Mouse (Mus musculus) cerebellum, adult 11 months (tissue): ENCODE measurements at regions not wholly inside any gene's neighbourhood (a gene's known extent, or its start where the extent isn't known, plus 50 kb on each side); places are given as distances from the start of the nearest gene placed in this dataset.
A peak's percentile ranks its signal among the peaks of the same experiment; 100 is the strongest.

Experiments used
- DNase-seq: peaks from one replicate; pipeline ENCODE4 v3.0.0; 2022

GRCm38 (mm10) chr2:147907341-147907740 lies 139.4 kb downstream of the Foxa2 start:
- no peak for DNase-seq

GRCm38 (mm10) chr2:147905759-147906740 lies 140.7 kb downstream of the Foxa2 start:
- DNase-seq, result no peak

- DNase-seq, result no peak
Measured at GRCm38 (mm10) chr2:147905118-147905517, 141.7 kb downstream of the Foxa2 start.

- no peak for DNase-seq
Measured at GRCm38 (mm10) chr2:147899236-147899635, 147.5 kb downstream of the Foxa2 start.

GRCm38 (mm10) chr2:147895691-147896090 lies 151.1 kb downstream of the Foxa2 start:
- DNase-seq, result peak; percentile 2

- no peak for DNase-seq
Measured at GRCm38 (mm10) chr2:147894213-147894612, 152.6 kb downstream of the Foxa2 start.

- no peak for DNase-seq
Measured at GRCm38 (mm10) chr2:147886191-147886590, 160.6 kb downstream of the Foxa2 start.

- DNase-seq, result no peak
Measured at GRCm38 (mm10) chr2:147877907-147878306, 168.9 kb downstream of the Foxa2 start.

GRCm38 (mm10) chr2:147877543-147877904 lies 169.2 kb downstream of the Foxa2 start:
- no peak for DNase-seq

- DNase-seq, result no peak
Measured at GRCm38 (mm10) chr2:147876708-147877542, 169.8 kb downstream of the Foxa2 start.

GRCm38 (mm10) chr2:147872972-147873371 lies 173.8 kb downstream of the Foxa2 start:
- DNase-seq, result no peak

GRCm38 (mm10) chr2:147851186-147851802 lies 195.5 kb downstream of the Foxa2 start:
- no peak for DNase-seq

GRCm38 (mm10) chr2:147846968-147847749 lies 199.6 kb downstream of the Foxa2 start:
- DNase-seq, result no peak

- no peak for DNase-seq
Measured at GRCm38 (mm10) chr2:147845256-147845655, 201.5 kb downstream of the Foxa2 start.

GRCm38 (mm10) chr2:147840936-147841335 lies 205.8 kb downstream of the Foxa2 start:
- DNase-seq, result no peak

GRCm38 (mm10) chr2:147838613-147839012 lies 208.2 kb downstream of the Foxa2 start:
- DNase-seq, result no peak

GRCm38 (mm10) chr2:147830551-147830950 lies 216.2 kb downstream of the Foxa2 start:
- no peak for DNase-seq

- no peak for DNase-seq
Measured at GRCm38 (mm10) chr2:147816951-147817350, 229.8 kb downstream of the Foxa2 start.

GRCm38 (mm10) chr2:147814231-147814630 lies 232.5 kb downstream of the Foxa2 start:
- no peak for DNase-seq

GRCm38 (mm10) chr2:147813516-147813915 lies 233.3 kb downstream of the Foxa2 start:
- DNase-seq, result no peak

GRCm38 (mm10) chr2:147808036-147808675 lies 238.6 kb downstream of the Foxa2 start:
- no peak for DNase-seq

- no peak for DNase-seq
Measured at GRCm38 (mm10) chr2:147803102-147803501, 243.7 kb downstream of the Foxa2 start.
